Mouse (Mus musculus): ENCODE data around the gene Gpld1.

The Gpld1 gene

DNA sequence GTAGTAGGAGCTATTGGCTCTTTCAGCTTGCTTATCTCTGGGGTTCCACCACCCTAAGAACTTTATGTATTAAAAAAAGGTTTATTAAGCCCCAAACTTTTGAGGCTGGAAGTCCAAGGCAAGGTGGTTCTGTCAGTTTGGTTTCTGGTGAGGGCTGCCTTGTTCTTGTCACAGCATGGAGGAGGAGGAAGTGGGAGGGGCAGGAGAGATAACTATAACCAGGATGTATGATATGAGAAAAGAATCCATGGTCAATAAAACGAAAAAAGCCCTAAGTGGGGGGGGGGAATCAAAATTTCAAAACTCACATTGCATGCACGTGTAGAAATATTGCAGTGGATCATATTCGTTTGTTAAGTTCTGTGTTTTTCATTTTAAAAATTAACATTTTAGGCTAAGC, 80.2 kb downstream of the Gpld1 start:
- no peak for DNase-seq

DNA sequence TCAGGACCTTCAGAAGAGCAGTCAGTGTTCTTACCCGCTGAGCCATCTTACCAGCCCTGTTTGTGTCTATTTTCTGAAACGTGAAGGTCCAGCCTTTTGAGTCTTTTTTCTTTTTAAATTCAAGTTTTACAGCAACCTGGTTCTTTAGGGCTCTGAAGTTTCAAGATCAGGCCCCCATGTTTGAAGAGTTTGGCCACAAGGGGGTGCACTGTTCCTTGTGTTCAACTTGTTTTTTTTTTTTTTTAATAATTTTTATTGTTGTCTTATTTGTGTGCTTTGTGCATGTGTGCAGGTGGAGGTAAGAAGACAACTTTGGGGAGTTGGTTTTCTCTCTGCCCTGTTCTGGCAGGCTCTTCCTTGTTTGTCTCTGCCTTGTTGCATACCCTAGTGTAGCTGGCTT, 81.7 kb downstream of the Gpld1 start:
- DNase-seq, result no peak

DNA sequence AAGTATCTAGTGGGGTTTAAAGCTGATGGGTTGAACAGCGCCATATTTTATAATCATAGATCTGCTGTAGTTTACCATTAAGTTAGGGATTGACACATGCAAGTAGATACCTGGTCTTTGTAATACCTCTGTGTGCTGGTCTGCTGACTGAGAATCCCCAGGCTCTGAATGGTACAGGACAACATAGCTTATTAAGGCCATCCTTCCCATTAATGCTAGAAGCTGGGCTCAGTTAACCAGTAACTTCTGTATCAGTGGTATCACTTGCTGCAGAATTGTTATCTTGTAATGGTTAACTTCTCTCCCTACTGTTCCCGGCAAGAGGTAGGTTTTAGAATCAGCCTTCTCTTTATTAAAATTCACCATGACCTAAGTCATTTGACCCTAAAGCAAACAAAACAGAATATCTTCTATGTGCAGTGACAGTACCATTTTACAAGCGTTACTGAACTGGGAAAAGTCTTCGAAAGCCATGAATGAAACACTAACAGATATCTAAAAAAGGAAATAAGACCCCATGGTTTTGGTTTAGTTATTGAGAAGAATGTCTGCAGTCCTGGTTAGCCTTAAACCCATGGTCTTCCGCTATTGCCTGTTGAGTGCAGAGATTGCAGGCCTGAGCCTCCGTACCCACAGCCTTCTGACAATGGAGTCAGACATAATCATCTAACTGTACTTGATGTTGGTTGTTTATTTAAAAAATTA, 83.6 kb downstream of the Gpld1 start:
- DNase-seq, result no peak

DNA sequence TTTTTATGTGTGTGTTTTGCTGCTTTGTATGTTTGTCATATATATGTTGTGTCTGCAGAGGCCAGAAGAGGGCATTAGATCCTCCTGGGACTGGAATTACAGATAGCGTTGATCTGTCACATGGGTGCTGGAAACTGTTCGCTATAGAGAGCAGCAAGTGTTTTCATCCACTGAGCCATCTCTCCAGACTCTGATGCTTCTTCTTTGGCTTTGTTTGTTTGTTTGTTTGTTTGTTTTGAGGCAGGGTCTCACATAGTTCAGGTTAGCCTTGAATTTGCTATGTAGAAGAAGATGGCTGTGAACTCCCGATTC, 84.1 kb downstream of the Gpld1 start:
- DNase-seq, result no peak

DNA sequence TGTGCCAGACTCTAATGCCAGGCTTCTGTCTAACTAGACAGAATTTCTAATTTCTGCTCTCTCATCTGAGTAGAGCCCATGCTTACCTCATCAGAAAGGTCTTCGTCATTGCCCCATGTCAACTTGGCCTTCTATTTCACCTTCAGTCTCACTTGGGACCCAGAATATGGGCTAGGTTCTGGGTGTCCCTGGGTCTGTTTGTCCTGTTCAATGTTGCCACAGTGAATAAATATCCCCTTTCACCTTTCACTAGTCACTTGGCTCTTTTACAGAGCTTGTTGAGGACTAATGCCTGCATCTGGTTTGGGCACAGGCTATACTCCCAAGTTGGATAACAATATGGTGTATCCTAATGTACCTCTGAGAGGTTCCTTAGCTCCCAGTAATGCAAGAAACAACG, 96.5 kb downstream of the Gpld1 start:
- DNase-seq, result no peak

Measured in right cerebral cortex, adult 18-20 months (tissue).